Mouse (Mus musculus): ENCODE data around the gene Fuca2.

DNA sequence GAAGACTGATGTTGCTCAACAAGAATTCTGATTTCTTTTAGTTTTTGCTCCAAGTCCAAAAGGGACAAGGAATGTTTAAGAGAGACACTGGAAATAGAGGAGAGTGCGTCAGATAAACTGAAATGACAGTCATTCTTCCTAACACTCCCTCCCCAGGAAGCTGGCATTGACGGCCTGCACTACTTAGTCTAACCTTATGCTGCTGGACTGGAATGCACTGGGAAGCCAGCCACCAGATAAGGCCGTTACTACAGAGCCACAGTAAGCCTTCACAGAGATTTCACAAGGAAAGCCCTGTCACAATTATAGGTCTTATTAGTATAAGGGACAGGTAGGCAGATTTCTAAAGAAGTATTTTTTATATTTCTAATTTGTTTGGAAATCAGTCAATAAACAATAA lies 35.4 kb downstream of the Fuca2 start:
- no peak for TF ChIP-seq CTCF (IDR thresholded peaks at IDR 0.05; ENCODE audit: extremely low read depth, insufficient read depth, insufficient read length, insufficient replicate concordance)
- TF ChIP-seq POLR2A (IDR thresholded peaks at IDR 0.05; ENCODE audit: low read depth, low read length): no peak
